Mouse (Mus musculus): ENCODE results near the gene Wdhd1. TPM values are rescaled to one million over a fixed set of nuclear protein-coding genes. Genes with fewer than 3 reads are reported as not detected.

The Wdhd1 gene
- polyA plus RNA-seq, 1 experiment from 2014 or later: 36.5 TPM

- no peak for ATAC-seq (ENCODE audit: insufficient number of reproducible peaks, insufficient read depth, low FRiP score, low TSS enrichment, low read depth)
- Histone ChIP-seq H3K9me3 (0 out of 2 replicates have a peak, but pooled peaks cover 4% of the 10 kb centered on the region), H3K27ac (no peak overlapping the region), H3K27me3 (no peaks in the 10 kb centered on the region), H3K36me3 (peaks cover 12% of the 10 kb centered on the region), H3K4me3 (no peak overlapping the region), H3K4me2 (no peak overlapping the region), H3K4me1 (no peaks in the 10 kb centered on the region), H3K9ac (no peak overlapping the region)
- 90% methylated on average over 7 of the region's 7 CpGs for WGBS
Measured at GRCm38 (mm10) chr14:47236491-47236890, 40.2 kb downstream of the Wdhd1 start.

DNA sequence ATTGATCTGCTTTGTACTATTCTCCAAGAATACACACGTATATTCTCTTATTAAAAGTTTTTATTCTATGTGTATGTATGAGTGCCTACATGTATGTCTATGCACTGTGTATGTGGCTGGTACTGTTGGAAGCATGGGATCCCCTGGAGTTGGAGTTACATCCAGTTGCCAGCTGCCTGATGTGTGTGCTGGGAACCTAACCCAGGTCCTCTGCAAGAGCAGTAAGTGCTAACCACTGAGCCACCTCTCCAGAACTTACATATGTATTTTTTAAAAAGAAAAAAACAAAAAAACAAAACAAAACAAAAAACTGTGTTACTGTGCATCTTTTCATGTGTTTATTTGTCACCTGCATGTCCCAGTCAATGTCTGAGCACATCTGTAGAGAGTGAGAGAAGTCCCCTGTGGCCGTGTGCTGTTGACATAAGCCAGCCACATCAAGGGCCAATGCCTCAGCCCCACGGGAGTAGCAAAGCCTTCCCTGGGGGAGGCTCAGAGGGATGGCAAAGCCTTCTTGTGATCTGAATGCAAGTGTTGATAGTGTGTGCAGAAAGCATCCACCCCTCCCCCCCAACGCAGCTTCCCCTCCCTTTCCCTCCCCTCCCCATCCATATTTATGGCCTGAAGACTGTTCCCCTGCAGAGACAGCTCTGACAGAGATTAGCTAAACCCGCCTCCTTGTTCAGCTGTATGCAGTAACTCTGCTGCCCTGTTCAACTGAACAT is 42.0 kb downstream of the Wdhd1 start:
- H3K4me1 ChIP-seq: no peaks in the 10 kb centered on the region
- 73% methylated on average over 5 of the region's 5 CpGs for WGBS
- no peak overlapping the region for H3K27ac ChIP-seq
- no peaks in the 10 kb centered on the region for H3K27me3 ChIP-seq
- no peak overlapping the region for H3K9ac ChIP-seq
- no peak overlapping the region for H3K4me3 ChIP-seq
- no peaks in the 10 kb centered on the region for H3K36me3 ChIP-seq
- no peak for ATAC-seq (ENCODE audit: insufficient number of reproducible peaks, insufficient read depth, low FRiP score, low TSS enrichment, low read depth)
- no peak overlapping the region for H3K4me2 ChIP-seq
- H3K9me3 ChIP-seq: 0 out of 2 replicates have a peak, but pooled peaks cover 4% of the 10 kb centered on the region

- Histone ChIP-seq H3K27ac (no peak overlapping the region), H3K4me1 (no peaks in the 10 kb centered on the region), H3K4me3 (no peak overlapping the region), H3K27me3 (no peaks in the 10 kb centered on the region), H3K9ac (no peak overlapping the region), H3K9me3 (0 out of 2 replicates have a peak, but pooled peaks cover 4% of the 10 kb centered on the region), H3K4me2 (no peak overlapping the region), H3K36me3 (no peaks in the 10 kb centered on the region)
- WGBS: 90% methylated on average over 3 of the region's 3 CpGs
- no peak for ATAC-seq (ENCODE audit: insufficient number of reproducible peaks, insufficient read depth, low FRiP score, low TSS enrichment, low read depth)
Measured at GRCm38 (mm10) chr14:47234032-47234431, 42.6 kb downstream of the Wdhd1 start.

GRCm38 (mm10) chr14:47233602-47234001 is 43.1 kb downstream of the Wdhd1 start:
- H3K9me3 ChIP-seq: 0 out of 2 replicates have a peak, but pooled peaks cover 4% of the 10 kb centered on the region
- H3K4me2 ChIP-seq: no peak overlapping the region
- no peaks in the 10 kb centered on the region for H3K4me1 ChIP-seq
- no peak for ATAC-seq (ENCODE audit: insufficient number of reproducible peaks, insufficient read depth, low FRiP score, low TSS enrichment, low read depth)
- no peak overlapping the region for H3K27ac ChIP-seq
- H3K36me3 ChIP-seq: no peaks in the 10 kb centered on the region
- H3K9ac ChIP-seq: no peak overlapping the region
- whole genome bisulfite sequencing: 70% methylated on average over 2 of the region's 2 CpGs
- no peak overlapping the region for H3K4me3 ChIP-seq
- H3K27me3 ChIP-seq: no peaks in the 10 kb centered on the region

GRCm38 (mm10) chr14:47229796-47230376 is 46.8 kb downstream of the Wdhd1 start:
- WGBS: 77% methylated on average over 11 of the region's 11 CpGs
- ATAC-seq (ENCODE audit: insufficient number of reproducible peaks, insufficient read depth, low FRiP score, low TSS enrichment, low read depth): no peak

GRCm38 (mm10) chr14:47225931-47226330 is 50.7 kb downstream of the Wdhd1 start:
- Histone ChIP-seq H3K27me3 (no peaks in the 10 kb centered on the region), H3K4me3 (no peak overlapping the region), H3K9me3 (no peaks in the 10 kb centered on the region), H3K36me3 (no peaks in the 10 kb centered on the region), H3K4me2 (no peak overlapping the region), H3K9ac (no peak overlapping the region), H3K27ac (no peak overlapping the region), H3K4me1 (no peaks in the 10 kb centered on the region)
- WGBS: 90% methylated on average over 8 of the region's 8 CpGs
- no peak for ATAC-seq (ENCODE audit: insufficient number of reproducible peaks, insufficient read depth, low FRiP score, low TSS enrichment, low read depth)

More at GRCm38 (mm10) chr14:47229796-47230376, 46.8 kb downstream of the Wdhd1 start:
- no peak overlapping the region for H3K27ac ChIP-seq
- no peak overlapping the region for H3K4me3 ChIP-seq
- no peaks in the 10 kb centered on the region for H3K9me3 ChIP-seq
- no peaks in the 10 kb centered on the region for H3K4me1 ChIP-seq
- H3K9ac ChIP-seq: no peak overlapping the region
- no peaks in the 10 kb centered on the region for H3K27me3 ChIP-seq
- no peak overlapping the region for H3K4me2 ChIP-seq
- no peaks in the 10 kb centered on the region for H3K36me3 ChIP-seq

- H3K27ac ChIP-seq: no peak overlapping the region
- no peaks in the 10 kb centered on the region for H3K27me3 ChIP-seq
- no peaks in the 10 kb centered on the region for H3K4me1 ChIP-seq
- no peak for ATAC-seq (ENCODE audit: insufficient number of reproducible peaks, insufficient read depth, low FRiP score, low TSS enrichment, low read depth)
- no peak overlapping the region for H3K4me3 ChIP-seq
- H3K9ac ChIP-seq: no peak overlapping the region
- H3K4me2 ChIP-seq: no peak overlapping the region
- no peaks in the 10 kb centered on the region for H3K36me3 ChIP-seq
- WGBS: 75% methylated on average over 10 of the region's 10 CpGs
- no peaks in the 10 kb centered on the region for H3K9me3 ChIP-seq
Measured at GRCm38 (mm10) chr14:47224476-47225325, 52.0 kb downstream of the Wdhd1 start.

- Histone ChIP-seq H3K4me3 (no peak overlapping the region), H3K4me2 (no peak overlapping the region), H3K9me3 (no peaks in the 10 kb centered on the region), H3K4me1 (no peaks in the 10 kb centered on the region), H3K36me3 (no peaks in the 10 kb centered on the region), H3K9ac (no peak overlapping the region), H3K27me3 (no peaks in the 10 kb centered on the region), H3K27ac (no peak overlapping the region)
- no peak for ATAC-seq (ENCODE audit: insufficient number of reproducible peaks, insufficient read depth, low FRiP score, low TSS enrichment, low read depth)
- 75% methylated on average over 11 of the region's 11 CpGs for WGBS
Measured at GRCm38 (mm10) chr14:47222631-47223450, 53.8 kb downstream of the Wdhd1 start.

DNA sequence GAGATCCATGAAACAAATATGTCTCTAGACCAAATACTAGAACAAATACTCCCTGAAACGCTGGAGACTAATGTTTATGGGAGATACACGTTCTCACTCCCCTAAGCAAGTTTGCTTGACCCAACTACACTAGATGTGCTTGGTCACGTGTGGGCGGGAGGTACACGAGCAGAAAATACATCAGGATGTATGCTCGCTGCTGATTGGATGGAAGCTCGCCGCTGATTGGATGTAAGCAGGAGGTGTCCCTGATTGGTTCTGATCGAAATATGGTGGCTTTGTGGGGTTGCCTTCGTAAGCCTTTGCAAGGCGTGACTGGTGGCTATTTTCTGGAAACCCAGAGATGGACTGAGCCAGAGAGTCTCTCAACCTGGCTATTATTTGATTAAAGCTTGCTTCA is 55.1 kb downstream of the Wdhd1 start:
- Histone ChIP-seq H3K27ac (no peak overlapping the region), H3K4me2 (no peak overlapping the region), H3K36me3 (no peaks in the 10 kb centered on the region), H3K9ac (no peak overlapping the region), H3K4me3 (no peak overlapping the region), H3K9me3 (no peaks in the 10 kb centered on the region), H3K27me3 (no peaks in the 10 kb centered on the region), H3K4me1 (no peaks in the 10 kb centered on the region)
- WGBS: 82% methylated on average over 11 of the region's 11 CpGs
- no peak for ATAC-seq (ENCODE audit: insufficient number of reproducible peaks, insufficient read depth, low FRiP score, low TSS enrichment, low read depth)

GRCm38 (mm10) chr14:47220231-47221025 is 56.2 kb downstream of the Wdhd1 start:
- Histone ChIP-seq H3K27me3 (no peaks in the 10 kb centered on the region), H3K4me3 (no peak overlapping the region), H3K4me1 (no peaks in the 10 kb centered on the region), H3K4me2 (no peak overlapping the region), H3K9ac (no peak overlapping the region), H3K27ac (no peak overlapping the region), H3K9me3 (no peaks in the 10 kb centered on the region), H3K36me3 (no peaks in the 10 kb centered on the region)
- ATAC-seq (ENCODE audit: insufficient number of reproducible peaks, insufficient read depth, low FRiP score, low TSS enrichment, low read depth): no peak
- 80% methylated on average over 8 of the region's 8 CpGs for WGBS
